Mouse (Mus musculus): ENCODE data around the gene Adamts1.

Gene Adamts1

GRCm38 (mm10) chr16:85765697-85766096 lies 37.2 kb downstream of the Adamts1 start:
- DNase-seq (ENCODE audit: extremely low spot score, low read depth, low spot score) = no peak

DNA sequence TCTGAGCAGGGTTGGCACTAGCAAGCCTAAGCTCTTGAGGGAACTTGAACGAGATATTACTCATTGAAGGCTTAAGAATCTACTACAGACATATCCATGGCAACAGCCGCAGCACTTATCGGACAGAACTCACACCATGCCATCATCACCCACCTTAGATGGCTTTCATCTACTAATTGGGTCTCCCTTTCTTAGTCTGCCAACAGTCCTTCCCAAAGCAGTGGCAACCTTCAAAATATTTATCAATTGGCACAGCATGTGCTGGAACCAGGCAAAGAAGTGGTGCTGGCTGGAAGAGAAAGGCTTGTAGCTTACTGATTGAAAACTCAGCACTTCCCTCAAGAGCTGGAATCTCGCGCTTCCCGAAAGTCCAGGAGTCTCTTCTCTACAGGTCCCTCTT lies 37.7 kb downstream of the Adamts1 start:
- no peak for DNase-seq (ENCODE audit: extremely low spot score, low read depth, low spot score)

DNA sequence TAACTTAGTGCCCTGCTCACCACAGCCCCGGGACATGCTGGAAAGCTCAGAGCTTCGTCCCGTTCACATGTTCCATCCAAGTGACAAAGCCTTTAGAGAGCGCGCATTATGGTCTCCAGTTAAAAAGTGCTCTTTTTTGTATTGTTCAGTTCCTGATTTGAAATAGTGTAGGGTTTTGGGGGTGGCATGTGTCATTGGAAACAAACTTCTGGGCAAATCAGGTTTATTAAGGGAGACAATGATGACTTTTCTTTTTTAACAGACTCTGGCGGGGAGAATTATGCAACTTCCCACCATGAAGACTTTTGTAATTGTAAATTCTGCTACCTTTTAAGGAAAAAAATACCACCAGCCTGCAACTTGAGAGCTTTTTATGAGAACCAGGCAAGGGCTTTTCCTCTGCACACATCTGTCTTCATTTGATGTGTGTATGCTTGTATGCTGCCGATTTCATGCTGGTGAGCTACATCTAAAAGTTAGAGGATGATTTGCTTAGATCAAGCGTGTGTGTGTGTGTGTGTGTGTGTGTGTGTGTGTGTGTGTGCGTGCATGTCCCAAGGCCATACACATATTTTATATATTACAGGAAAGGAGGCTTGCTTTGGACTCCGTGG lies 40.8 kb downstream of the Adamts1 start:
- DNase-seq (ENCODE audit: extremely low spot score, low read depth, low spot score) = no peak

DNA sequence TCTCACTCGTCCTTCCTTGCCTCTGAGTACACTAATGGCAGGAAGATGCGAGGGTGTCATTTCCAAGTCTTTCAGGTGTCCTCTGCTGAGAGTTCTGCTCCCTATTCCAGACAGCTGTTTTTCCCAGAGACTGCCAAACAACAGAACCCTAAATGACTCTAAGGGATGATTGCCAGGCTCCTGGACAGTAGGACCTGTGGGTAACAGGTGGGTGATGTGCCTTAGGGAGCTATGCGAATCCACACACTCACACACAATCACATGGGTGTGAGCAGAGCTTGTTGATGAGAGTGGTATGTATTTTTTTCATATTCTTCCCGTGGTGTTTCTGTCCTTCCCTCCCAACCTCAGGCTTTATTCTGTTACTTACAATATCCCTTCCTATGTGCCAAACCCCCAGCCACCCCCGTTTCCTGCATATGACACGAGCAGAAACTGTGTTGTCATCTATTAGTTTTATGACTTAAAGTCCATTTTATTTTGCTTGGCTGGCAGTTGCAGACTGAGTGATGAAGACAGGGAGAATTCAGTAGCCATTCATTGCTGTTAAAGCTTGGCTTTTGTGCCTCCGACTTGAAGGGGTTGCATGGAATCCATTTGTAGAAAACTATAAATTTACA lies 41.8 kb downstream of the Adamts1 start:
- DNase-seq (ENCODE audit: extremely low spot score, low read depth, low spot score) = no peak

GRCm38 (mm10) chr16:85756101-85756819 lies 46.7 kb downstream of the Adamts1 start:
- no peak for DNase-seq (ENCODE audit: extremely low spot score, low read depth, low spot score)

DNA sequence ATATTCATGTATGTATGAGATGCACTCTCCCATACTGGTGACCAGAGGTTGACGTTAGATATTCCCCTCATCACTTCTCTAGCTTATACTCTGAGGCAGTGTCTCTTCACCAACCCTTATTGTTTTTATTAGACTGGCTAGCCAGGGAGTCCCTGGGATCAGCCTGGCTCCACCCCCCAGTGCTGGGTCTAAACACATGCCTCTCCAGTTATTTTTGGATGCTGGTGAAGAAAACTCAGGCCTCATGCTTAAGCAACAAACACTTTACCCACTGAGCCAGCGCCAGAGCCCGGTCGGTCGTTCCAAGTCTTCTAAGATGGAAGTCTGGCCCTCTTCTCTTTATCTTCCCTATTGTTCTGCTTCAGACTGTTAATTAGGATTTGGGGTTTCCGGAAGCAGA lies 53.6 kb downstream of the Adamts1 start:
- DNase-seq (ENCODE audit: extremely low spot score, low read depth, low spot score) = no peak

DNA sequence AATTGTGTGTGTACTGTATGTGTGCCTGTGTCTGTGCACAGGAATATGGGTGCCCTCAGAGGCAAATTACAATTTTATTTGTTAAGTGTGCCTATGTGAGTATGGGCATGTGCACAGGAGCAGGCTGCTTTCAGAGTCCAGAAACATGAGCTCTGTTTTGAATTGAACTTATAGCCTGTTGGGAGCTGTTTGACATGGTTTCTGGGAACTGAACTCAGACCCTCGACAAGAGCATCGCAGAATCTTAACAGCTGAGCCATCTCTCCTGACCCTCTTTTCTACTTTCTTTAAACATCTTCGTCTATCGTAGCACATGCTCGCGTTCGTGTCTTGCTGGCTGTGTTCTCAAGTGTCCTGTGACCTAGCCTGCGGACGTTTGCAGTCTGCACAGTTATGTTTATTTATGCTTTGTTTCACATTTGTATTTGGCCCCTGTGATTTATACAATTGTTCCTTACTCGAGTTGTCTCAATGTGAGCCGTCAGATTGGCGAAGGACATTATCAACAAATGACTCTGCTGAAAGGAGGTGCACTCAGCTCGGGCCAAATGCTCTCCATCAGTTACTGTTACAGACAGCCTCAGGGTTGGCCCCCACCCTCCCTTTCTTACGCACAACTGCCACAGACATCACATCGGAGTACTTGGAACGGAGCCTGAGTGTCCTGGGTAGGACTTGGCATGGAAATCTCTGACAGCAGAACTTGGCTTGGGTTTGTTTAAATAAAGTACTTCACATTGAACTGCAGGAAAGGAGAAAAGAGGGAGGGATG lies 55.1 kb downstream of the Adamts1 start:
- no peak for DNase-seq (ENCODE audit: extremely low spot score, low read depth, low spot score)

DNA sequence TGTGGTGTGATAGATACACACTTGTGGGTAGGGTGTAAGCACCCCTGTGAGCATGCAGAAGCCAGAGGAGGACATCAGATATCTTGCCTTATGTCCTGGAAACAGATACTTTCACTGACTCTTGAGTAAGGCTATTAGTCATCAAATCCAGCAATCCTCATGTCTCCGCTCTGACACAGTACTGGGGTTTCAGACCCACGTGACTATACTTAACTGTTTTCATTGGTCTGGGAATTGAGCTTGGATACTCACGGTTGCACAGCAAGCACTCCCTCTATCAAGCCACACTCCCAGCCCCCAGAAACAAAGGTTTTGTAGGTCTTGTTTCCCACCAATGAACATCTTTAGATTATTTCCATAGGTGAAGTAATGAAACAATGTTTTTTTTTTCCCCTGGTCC lies 56.5 kb downstream of the Adamts1 start:
- no peak for DNase-seq (ENCODE audit: extremely low spot score, low read depth, low spot score)
